Comparison of ENCODE assay signal across 11 mouse cellular contexts in genomic region chr8:93668306-93668705, GRCm38 (mm10).
DNase-seq lines count a peak whose midpoint lies in the region; ATAC-seq and TF ChIP-seq lines count a peak whose summit lies in the region.
"Had no signal": no experiment of that assay in that cellular context is flagged by ENCODE, and none has a peak within 500 bp of the region (broad histone marks: within the 10 kb centered on the region; RNA-seq: fewer than 3 reads in every experiment).

No protein-coding gene starts in this region.

- no peak overlapping the region for H3K27ac ChIP-seq in intestine, embryonic 14.5 days (ENCODE audit: low read depth)
- no peak overlapping the region for H3K27ac ChIP-seq in intestine, embryonic 16.5 days (ENCODE audit: low read length)
- H3K27ac ChIP-seq: heart, embryonic 13.5 days had no signal

- H3K9ac ChIP-seq in intestine, embryonic 14.5 days (ENCODE audit: low read length): no peak overlapping the region
- no peak overlapping the region for H3K9ac ChIP-seq in intestine, embryonic 16.5 days (ENCODE audit: low read depth, low read length)
- H3K9ac ChIP-seq: heart, embryonic 13.5 days had no signal

- no peak for TF ChIP-seq CTCF in brain, embryonic 14.5 days (IDR thresholded peaks at IDR 0.05; ENCODE audit: borderline replicate concordance, extremely low read depth, insufficient read depth, insufficient read length)

- DNase-seq in intestine, embryonic 14.5 days (ENCODE audit: low spot score): peak; percentile 47
- DNase-seq in brain, embryonic 14.5 days (ENCODE audit: low read depth): peak; percentile 61
- DNase-seq in embryo, embryonic 11 days: peak; percentile 18
- peak; percentile 4 to 12 for DNase-seq in kidney, postnatal 36 days
- no peak for DNase-seq in frontal cortex, postnatal 14 days (ENCODE audit: low spot score in 2 of 2)
- no peak for DNase-seq in adrenal gland, adult 2 months
- DNase-seq: cerebellum, adult 18-20 months; layer of hippocampus, postnatal 36 days; thymus, postnatal 36 days had no signal

- WGBS in intestine, embryonic 14.5 days: 55% methylated on average over 7 of the region's 7 CpGs
- WGBS in intestine, embryonic 16.5 days: 60% methylated on average over 7 of the region's 7 CpGs

- H3K9me3 ChIP-seq in intestine, embryonic 14.5 days (ENCODE audit: control insufficient read depth, low read length): no peaks in the 10 kb centered on the region
- no peaks in the 10 kb centered on the region for H3K9me3 ChIP-seq in intestine, embryonic 16.5 days (ENCODE audit: control insufficient read depth, low read length)
- H3K9me3 ChIP-seq: heart, embryonic 13.5 days had no signal

- H3K4me1 ChIP-seq in intestine, embryonic 14.5 days (replicated peaks; ENCODE audit: control insufficient read depth, insufficient read depth, low read length): no peaks in the 10 kb centered on the region
- 0 out of 2 replicates have a peak, but pooled peaks cover 3% of the 10 kb centered on the region for H3K4me1 ChIP-seq in intestine, embryonic 16.5 days (ENCODE audit: control insufficient read depth, insufficient read depth, low read length)

- H3K4me2 ChIP-seq in intestine, embryonic 14.5 days (ENCODE audit: low read length): no peak overlapping the region
- H3K4me2 ChIP-seq in intestine, embryonic 16.5 days (ENCODE audit: low read depth, low read length): no peak overlapping the region
- H3K4me2 ChIP-seq: heart, embryonic 13.5 days had no signal

- ATAC-seq in intestine, embryonic 14.5 days (replicated peaks; ENCODE audit: low FRiP score, low TSS enrichment, low read depth): no peak
- no peak for ATAC-seq in intestine, embryonic 16.5 days

- H3K36me3 ChIP-seq in intestine, embryonic 14.5 days (ENCODE audit: control insufficient read depth, insufficient read depth, low read length): no peaks in the 10 kb centered on the region
- H3K36me3 ChIP-seq in intestine, embryonic 16.5 days (ENCODE audit: control insufficient read depth, insufficient read depth, low read length): no peaks in the 10 kb centered on the region
- H3K36me3 ChIP-seq: heart, embryonic 13.5 days had no signal

- TF ChIP-seq POLR2A in brain, embryonic 14.5 days (IDR thresholded peaks at IDR 0.05; ENCODE audit: borderline replicate concordance, extremely low read depth, insufficient read depth, insufficient read length, poor library complexity, severe bottlenecking): no peak

- no peak overlapping the region for H3K4me3 ChIP-seq in intestine, embryonic 14.5 days (ENCODE audit: low read depth, low read length)
- no peak overlapping the region for H3K4me3 ChIP-seq in intestine, embryonic 16.5 days (ENCODE audit: low read length)
- H3K4me3 ChIP-seq: heart, embryonic 13.5 days had no signal

- H3K27me3 ChIP-seq in intestine, embryonic 14.5 days (replicated peaks; ENCODE audit: control insufficient read depth, insufficient read depth, low read length): no peaks in the 10 kb centered on the region
- no peaks in the 10 kb centered on the region for H3K27me3 ChIP-seq in intestine, embryonic 16.5 days (replicated peaks; ENCODE audit: control insufficient read depth, insufficient read depth, low read length)
- H3K27me3 ChIP-seq: heart, embryonic 13.5 days had no signal

Comparison
In these comparisons a context has a peak if more than half of its experiments do, and no peak if none do; other contexts are left out.
1. DNase-seq: peak in intestine, embryonic 14.5 days (single experiment), brain, embryonic 14.5 days (single experiment), embryo, embryonic 11 days (single experiment) and kidney, postnatal 36 days (2 of 2); none in frontal cortex, postnatal 14 days (0 of 2) and adrenal gland, adult 2 months (single experiment).